Mouse (Mus musculus) midbrain, embryonic 13.5 days (tissue): ENCODE data around the gene Gtf2h1. TPM values are rescaled to one million over a fixed set of nuclear protein-coding genes. Genes with fewer than 3 reads are reported as not detected.
"Not testable (repeated sequence)": the region's sequence is repeated elsewhere in the genome, so short reads cannot be mapped to it uniquely, and the experiment has no call there.

Experiments used
- ATAC-seq: fragments of 200-750 bp; cut with Nextera tagmentation; 2 replicates; pipeline ENCODE4 v1.8.0; 2017; ENCODE audit warnings: mild to moderate bottlenecking, moderate TSS enrichment, moderate library complexity
- H3K27ac ChIP-seq: fragments of 300-500 bp; sonication (generic); 2 replicates; pipeline ENCODE4 v1.5.1; 2015; ENCODE audit warnings: inconsistent platforms, mild to moderate bottlenecking, moderate library complexity
- H3K27me3 ChIP-seq: fragments of 300-500 bp; sonication (generic); 2 replicates; pipeline ENCODE4 v1.6.1; 2015; ENCODE audit warnings: mild to moderate bottlenecking, inconsistent platforms
- H3K36me3 ChIP-seq: fragments of 300-500 bp; sonication (generic); 2 replicates; pipeline ENCODE4 v1.6.1; 2015; ENCODE audit warnings: mild to moderate bottlenecking, inconsistent platforms
- H3K4me1 ChIP-seq: fragments of 300-500 bp; sonication (generic); replicated peaks from 2 replicates; pipeline ENCODE4 v1.6.1; 2015; ENCODE audit warnings: inconsistent platforms
- H3K4me2 ChIP-seq: fragments of 300-500 bp; sonication (generic); replicated peaks from 2 replicates; pipeline ENCODE4 v1.6.1; 2015; ENCODE audit warnings: moderate library complexity, mild to moderate bottlenecking, inconsistent platforms
- H3K4me3 ChIP-seq: fragments of 300-500 bp; sonication (generic); replicated peaks from 2 replicates; pipeline ENCODE4 v1.5.1; 2015; ENCODE audit warnings: mild to moderate bottlenecking, inconsistent platforms
- H3K9ac ChIP-seq: fragments of 300-500 bp; sonication (generic); replicated peaks from 2 replicates; pipeline ENCODE4 v1.6.1; 2015; ENCODE audit warnings: mild to moderate bottlenecking, inconsistent platforms
- H3K9me3 ChIP-seq: fragments of 300-500 bp; sonication (generic); 2 replicates; pipeline ENCODE4 v1.6.1; 2016; ENCODE audit warnings: mild to moderate bottlenecking, inconsistent platforms
- WGBS: fragments of 180-500 bp; shearing (Covaris S2); methylation state at CpG from one replicate; pipeline ENCODE4 v1.1.7; 2015; 5-methylcytosine and 5-hydroxymethylcytosine counted together
- polyA plus RNA-seq: library from polyadenylated mRNA; unstranded; fragments of >200 nt; fragmentation: Nextera tagmentation; extraction: Ambion mirVana; gene quantifications from 2 replicates; pipeline ENCODE4 v1.2.1, GENCODE M21; 2015

Gtf2h1 gene
- polyA plus RNA-seq, 1 experiment from 2014 or later = 48.4 TPM

DNA sequence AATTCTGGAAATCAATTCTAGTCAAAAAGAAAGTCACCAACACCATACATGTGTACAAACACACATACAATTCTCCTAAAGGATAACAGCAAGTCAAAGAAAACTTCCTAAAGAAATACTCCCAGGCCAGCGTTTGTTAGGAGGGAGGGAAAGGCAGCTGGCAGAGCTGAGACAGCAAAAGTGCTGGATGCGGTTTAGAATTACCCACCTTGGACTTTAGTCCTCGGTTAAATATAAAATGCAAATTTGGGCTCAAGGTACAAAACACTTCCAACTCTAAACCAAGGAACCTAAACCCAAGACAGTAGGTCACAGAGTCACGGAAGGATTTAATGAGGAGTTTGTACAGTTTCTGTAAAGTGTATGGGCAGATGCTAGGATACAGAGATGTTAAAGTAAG, 2.0 kb upstream of the Gtf2h1 start:
- no peak overlapping the region for H3K4me3 ChIP-seq
- no peak overlapping the region for H3K27ac ChIP-seq
- no peak overlapping the region for H3K9ac ChIP-seq
- H3K9me3 ChIP-seq = no peaks in the 10 kb centered on the region
- no peak for ATAC-seq
- peaks cover 29% of the 10 kb centered on the region for H3K4me1 ChIP-seq
- WGBS = 92% methylated on average over 4 of the region's 4 CpGs
- H3K27me3 ChIP-seq = no peaks in the 10 kb centered on the region
- H3K4me2 ChIP-seq = no peak overlapping the region
- H3K36me3 ChIP-seq = peaks cover 15% of the 10 kb centered on the region

DNA sequence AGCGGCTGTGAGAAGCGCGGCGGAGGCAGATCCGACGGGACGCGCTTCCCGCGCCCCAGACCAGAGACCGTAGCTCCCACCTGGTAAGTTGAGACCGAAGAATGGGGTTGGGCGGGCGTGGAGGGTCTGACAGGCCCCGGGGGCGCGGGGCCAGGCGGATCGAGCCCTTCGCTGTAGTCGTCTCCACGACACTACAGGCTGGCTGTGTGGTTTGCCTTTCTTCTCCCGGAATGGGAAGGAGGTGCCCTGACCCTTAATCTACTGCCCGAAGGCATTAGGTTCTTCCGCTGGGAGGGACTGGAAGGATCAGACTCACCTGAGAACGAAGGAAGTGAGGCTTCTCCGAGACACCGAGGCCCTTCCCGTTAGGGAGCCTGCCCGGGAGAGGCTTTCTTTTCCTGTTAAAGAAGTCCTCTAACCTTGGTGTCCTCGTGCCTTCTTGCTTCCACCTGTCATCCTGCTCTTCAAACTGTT, 340 bp downstream of the Gtf2h1 start:
- Histone ChIP-seq H3K9ac (peak overlapping the region; percentile 97), H3K36me3 (peaks cover 7% of the 10 kb centered on the region; the same call in 1 of the 2 replicates), H3K4me1 (peaks cover 29% of the 10 kb centered on the region), H3K4me3 (peak overlapping the region; percentile 86), H3K27me3 (no peaks in the 10 kb centered on the region), H3K4me2 (peak overlapping the region; percentile 96), H3K9me3 (no peaks in the 10 kb centered on the region), H3K27ac (peak overlapping the region; percentile 87)
- WGBS = under 1% methylated on average over 31 of the region's 31 CpGs
- ATAC-seq = no peak

DNA sequence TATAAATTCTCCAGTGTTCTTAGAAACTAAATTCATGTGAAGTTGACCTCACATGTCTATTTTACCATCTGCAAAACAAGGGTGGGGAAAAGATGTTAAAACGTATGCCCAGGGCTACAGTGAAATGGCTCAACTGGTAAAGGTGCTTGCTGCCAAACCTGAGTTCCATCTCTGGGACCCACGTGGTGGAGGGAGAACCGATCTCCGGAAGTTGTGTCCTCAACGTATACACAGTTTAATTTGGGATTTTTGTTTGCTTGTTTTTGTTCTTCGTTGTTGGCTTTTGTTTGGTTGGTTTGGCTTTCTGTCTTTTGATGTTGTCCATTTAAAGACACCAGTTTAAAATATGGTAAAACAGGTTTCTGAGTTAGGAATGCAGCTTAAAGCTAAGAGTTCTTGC, 876 bp downstream of the Gtf2h1 start:
- peak overlapping the region; percentile 97 for H3K9ac ChIP-seq
- ATAC-seq = no peak
- H3K4me2 ChIP-seq = peak overlapping the region; percentile 96
- H3K27ac ChIP-seq = no peak overlapping the region
- H3K4me1 ChIP-seq = peaks cover 29% of the 10 kb centered on the region
- 62% methylated on average over 6 of the region's 6 CpGs for WGBS
- peak overlapping the region; percentile 86 for H3K4me3 ChIP-seq
- peaks cover 7% of the 10 kb centered on the region; the same call in 1 of the 2 replicates for H3K36me3 ChIP-seq
- no peaks in the 10 kb centered on the region for H3K9me3 ChIP-seq
- H3K27me3 ChIP-seq = no peaks in the 10 kb centered on the region

DNA sequence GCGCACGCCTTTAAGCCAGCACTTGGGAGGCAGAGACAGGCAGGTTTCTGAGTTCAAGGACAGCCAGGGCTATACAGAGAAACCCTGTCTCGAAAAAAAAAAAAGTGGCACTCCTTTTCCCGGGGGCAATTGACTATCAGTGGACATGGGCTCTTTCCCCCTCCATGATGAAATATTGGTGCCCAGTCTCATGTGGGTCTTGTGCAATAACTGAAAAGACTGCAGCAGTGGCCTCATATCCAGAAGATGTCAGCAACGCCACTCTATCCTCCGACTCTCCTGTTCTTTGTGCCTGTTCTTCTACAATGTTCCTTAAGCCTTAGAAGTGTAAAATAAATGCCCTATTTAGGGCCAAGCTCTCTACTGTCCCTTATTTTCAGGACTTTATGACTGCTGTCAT, 14.4 kb downstream of the Gtf2h1 start:
- Histone ChIP-seq H3K4me2 (no peak overlapping the region), H3K27me3 (no peaks in the 10 kb centered on the region), H3K4me3 (no peak overlapping the region), H3K36me3 (peaks cover 76% of the 10 kb centered on the region), H3K9ac (no peak overlapping the region), H3K27ac (no peak overlapping the region), H3K4me1 (no peaks in the 10 kb centered on the region), H3K9me3 (no peaks in the 10 kb centered on the region)
- 93% methylated on average over 6 of the region's 6 CpGs for WGBS
- no peak for ATAC-seq

DNA sequence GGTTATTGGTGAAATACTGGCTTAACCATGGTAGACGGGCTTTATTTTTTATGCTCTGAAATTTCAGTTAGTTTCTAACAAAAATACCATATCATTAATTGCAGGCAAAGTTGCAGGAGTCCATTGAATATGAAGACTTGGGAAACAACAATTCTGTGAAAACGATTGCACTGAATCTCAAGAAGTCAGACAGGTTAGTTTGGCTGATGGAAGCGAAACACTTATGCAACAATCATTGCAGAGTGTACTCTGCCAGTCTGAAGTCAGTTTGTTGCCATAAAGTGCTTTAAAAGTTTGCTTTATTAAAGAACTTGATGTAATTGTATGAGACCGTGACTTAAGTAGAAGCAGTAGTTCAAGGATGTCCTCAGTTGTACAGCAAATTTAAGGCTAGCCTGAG, 18.1 kb downstream of the Gtf2h1 start:
- Histone ChIP-seq H3K4me2 (no peak overlapping the region), H3K4me3 (no peak overlapping the region), H3K36me3 (peaks cover 82% of the 10 kb centered on the region), H3K27me3 (no peaks in the 10 kb centered on the region), H3K9ac (no peak overlapping the region), H3K4me1 (no peaks in the 10 kb centered on the region), H3K27ac (no peak overlapping the region), H3K9me3 (no peaks in the 10 kb centered on the region)
- no peak for ATAC-seq
- 96% methylated on average over 4 of the region's 4 CpGs for WGBS

DNA sequence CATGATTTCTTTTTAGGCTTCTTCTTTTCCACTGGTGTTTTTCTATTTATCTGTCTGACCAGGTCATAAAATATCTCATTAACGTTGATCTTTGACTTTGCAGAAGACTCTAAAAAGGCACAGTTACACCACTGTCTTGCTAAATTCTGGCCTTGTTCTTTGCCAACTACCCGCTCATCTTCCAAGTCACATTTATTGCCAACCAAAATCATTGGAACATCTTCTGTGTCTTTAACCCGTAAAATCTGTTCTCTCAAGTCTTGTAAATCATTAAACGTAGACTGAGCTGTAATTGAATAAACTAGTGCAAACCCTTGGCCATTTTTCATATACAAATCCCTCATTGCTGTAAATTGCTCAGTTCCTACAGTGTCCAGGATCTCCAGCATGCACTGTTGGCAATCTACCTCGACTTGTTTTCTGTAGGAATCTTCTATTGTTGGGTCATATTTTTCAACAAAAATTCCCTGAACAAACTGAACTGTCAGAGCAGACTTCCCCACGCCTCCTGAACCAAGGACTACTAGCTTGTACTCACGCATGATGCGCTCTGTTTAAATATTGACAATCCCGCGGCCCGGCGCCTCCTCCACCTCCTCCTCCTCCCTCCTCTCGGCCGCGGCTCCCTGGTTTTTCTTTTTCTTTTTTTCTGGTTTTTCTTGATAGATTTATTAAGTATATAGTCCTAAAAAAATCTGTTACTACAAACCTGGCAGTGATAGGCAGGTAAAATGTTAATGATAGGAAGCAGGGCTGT, 25.2 kb downstream of the Gtf2h1 start:
- not testable (repeated sequence) for H3K27ac ChIP-seq, H3K4me3 ChIP-seq, ATAC-seq, H3K4me2 ChIP-seq, H3K27me3 ChIP-seq, H3K4me1 ChIP-seq, H3K9me3 ChIP-seq, H3K9ac ChIP-seq
- H3K36me3 ChIP-seq = peaks cover 72% of the 10 kb centered on the region
- WGBS = 93% methylated on average over 15 of the region's 15 CpGs

DNA sequence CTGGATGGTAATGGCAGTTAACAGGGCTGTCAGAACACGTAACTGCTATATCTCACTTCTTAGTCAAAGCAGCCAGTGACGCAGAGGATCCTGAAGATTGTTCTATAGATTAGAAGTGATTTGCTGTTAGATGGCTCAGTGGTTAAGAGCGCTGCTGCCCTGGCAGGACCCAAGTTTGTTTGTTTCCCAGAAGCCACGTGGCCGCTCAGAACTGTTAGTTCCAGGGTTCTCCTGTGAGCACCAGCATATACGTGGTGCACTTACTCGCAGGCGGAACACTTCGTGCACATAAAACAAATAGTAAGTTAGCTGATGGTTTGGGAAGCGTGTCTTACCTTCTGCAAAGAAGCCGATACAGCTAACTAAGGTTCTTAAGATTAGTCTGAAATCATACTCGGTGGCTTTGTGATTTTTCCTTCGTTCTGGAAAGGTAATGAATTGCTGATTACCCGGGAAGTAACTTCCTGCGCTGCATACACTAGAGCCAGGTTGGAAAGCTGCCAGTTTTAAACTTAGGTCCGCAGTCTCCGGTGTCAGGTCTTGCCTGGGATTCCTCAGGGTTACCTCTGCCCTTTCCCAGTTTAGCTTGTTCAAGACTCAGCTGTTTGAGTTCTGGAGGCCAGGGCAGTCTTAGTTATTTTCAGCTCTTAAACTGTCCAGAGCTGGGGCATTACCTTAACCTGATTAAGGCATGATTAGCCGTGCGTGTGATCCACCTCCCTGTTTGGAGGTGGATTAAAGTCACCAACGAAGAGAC, 31.3 kb downstream of the Gtf2h1 start:
- no peak overlapping the region for H3K4me3 ChIP-seq
- WGBS = 86% methylated on average over 20 of the region's 20 CpGs
- H3K27ac ChIP-seq = no peak overlapping the region
- no peaks in the 10 kb centered on the region for H3K27me3 ChIP-seq
- H3K36me3 ChIP-seq = peaks cover 21% of the 10 kb centered on the region
- H3K4me1 ChIP-seq = no peaks in the 10 kb centered on the region
- ATAC-seq = no peak
- H3K9ac ChIP-seq = no peak overlapping the region
- H3K4me2 ChIP-seq = no peak overlapping the region
- H3K9me3 ChIP-seq = no peaks in the 10 kb centered on the region

DNA sequence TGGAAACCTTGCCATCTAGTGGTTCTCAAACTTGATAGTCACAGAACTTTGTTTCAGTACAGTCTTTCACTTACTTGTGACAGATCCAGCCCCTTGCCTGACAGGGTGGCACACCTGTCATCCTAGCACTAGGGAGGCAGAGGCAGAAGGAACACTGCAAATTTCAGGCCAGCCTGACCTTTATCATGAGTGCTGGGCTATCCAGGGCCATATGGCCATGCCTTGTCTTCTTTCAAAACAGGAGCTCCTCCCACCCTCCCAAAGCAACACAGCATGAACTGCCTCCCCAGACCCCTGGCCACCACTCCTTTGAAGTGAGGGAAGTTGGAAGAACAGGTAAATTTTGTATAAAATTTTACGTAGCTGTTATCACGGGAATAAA, 31.9 kb downstream of the Gtf2h1 start:
- WGBS = 94% methylated on average over 2 of the region's 2 CpGs

DNA sequence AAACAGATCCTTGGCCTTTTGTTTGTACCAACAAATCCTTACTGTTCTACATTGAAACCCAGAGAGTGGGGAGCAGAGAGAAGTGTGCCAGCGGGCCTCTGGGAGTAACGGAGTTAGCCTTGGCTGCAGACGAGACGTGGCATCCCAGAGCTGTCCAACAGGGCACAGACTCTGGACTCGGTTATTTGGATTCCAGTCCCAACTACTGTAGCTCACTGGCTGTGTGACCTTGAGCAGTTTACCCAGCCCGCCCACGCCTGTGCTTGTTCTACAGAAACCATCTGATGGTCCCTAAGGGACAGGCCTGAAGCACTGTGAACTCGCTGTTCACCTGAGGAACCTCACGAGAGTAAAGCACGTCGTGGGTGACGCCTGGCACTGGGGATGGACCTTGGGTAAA, 34.0 kb downstream of the Gtf2h1 start:
- ATAC-seq = no peak
- no peak overlapping the region for H3K4me3 ChIP-seq
- WGBS = 91% methylated on average over 12 of the region's 12 CpGs

More for the DNA sequence above, 31.9 kb downstream of the Gtf2h1 start:
- no peak for ATAC-seq
- Histone ChIP-seq H3K27ac (no peak overlapping the region), H3K4me3 (no peak overlapping the region), H3K9ac (no peak overlapping the region), H3K4me1 (no peaks in the 10 kb centered on the region), H3K4me2 (no peak overlapping the region), H3K36me3 (peaks cover 15% of the 10 kb centered on the region), H3K27me3 (no peaks in the 10 kb centered on the region), H3K9me3 (no peaks in the 10 kb centered on the region)

DNA sequence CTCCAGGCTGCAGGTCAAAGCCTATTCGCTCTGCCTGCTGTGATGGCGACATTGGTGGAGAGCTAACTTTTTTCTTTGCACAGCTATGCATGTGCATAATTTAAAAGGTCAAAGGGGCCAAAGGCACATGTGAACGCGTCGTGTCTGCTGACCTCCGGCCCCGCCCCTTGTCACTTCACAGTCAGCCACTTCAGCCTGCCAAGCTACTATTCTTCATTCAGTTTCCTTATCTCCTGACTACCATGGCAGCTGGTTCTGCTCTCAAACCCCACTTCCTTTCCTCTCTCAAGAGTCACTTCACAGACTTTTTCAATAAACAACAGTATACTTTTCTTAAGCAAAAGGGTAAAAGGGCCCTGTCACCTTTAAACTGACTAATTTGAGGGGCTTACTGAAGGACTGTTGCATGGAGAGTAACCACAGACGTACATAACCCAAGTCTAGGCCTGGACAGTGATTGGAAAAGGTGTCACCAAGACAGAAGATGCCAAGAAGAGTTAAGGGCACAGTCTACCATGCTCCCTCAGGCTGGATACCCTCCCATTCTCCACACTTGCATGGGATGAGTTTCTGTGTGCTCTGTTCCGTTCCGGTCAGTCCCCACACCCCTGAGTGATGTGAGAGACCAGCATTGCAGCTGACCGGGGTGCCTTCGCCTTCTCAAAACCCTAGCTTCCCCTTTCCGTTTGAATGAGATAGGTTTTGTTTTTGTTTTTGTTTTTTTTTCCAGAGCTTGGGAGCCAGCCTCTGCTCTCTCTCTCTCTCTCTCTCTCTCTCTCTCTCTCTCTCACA, 35.1 kb downstream of the Gtf2h1 start:
- Histone ChIP-seq H3K27ac (no peak overlapping the region), H3K4me1 (peaks cover 9% of the 10 kb centered on the region), H3K4me2 (no peak overlapping the region), H3K27me3 (no peaks in the 10 kb centered on the region), H3K4me3 (no peak overlapping the region), H3K9me3 (no peaks in the 10 kb centered on the region), H3K36me3 (no peaks in the 10 kb centered on the region), H3K9ac (no peak overlapping the region)
- ATAC-seq = no peak
- WGBS = 63% methylated on average over 13 of the region's 13 CpGs

More for the DNA sequence above, 34.0 kb downstream of the Gtf2h1 start:
- Histone ChIP-seq H3K27ac (no peak overlapping the region), H3K4me2 (no peak overlapping the region), H3K9me3 (no peaks in the 10 kb centered on the region), H3K36me3 (no peaks in the 10 kb centered on the region), H3K9ac (no peak overlapping the region), H3K27me3 (no peaks in the 10 kb centered on the region), H3K4me1 (peaks cover 2% of the 10 kb centered on the region)

DNA sequence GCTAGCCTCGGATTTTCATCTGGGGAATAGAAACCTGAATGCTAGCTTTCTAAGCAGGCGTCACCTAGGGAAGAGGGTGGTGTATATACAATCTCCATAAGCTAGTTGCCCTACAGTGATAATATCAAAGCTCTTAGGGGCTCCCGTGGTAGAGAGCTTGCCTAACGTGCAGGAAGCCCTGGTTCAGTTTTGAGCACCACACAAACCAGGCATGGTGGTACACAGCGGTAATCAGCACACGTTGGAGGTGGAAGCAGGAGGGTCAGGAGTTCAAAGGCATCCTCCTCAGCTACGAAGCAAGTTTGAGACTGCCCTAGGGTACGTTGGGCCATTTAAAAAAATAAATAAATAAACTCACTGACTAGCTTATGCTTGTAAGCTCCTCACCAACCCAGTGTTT, 35.8 kb downstream of the Gtf2h1 start:
- no peak overlapping the region for H3K9ac ChIP-seq
- WGBS = 83% methylated on average over 8 of the region's 8 CpGs

More for the DNA sequence above, 35.8 kb downstream of the Gtf2h1 start:
- ATAC-seq = no peak
- Histone ChIP-seq H3K4me2 (no peak overlapping the region), H3K27ac (no peak overlapping the region), H3K27me3 (no peaks in the 10 kb centered on the region), H3K36me3 (no peaks in the 10 kb centered on the region), H3K4me3 (no peak overlapping the region), H3K9me3 (no peaks in the 10 kb centered on the region), H3K4me1 (peaks cover 9% of the 10 kb centered on the region)
